Mouse (Mus musculus): ENCODE results near the gene Far2.

Far2 gene

DNA sequence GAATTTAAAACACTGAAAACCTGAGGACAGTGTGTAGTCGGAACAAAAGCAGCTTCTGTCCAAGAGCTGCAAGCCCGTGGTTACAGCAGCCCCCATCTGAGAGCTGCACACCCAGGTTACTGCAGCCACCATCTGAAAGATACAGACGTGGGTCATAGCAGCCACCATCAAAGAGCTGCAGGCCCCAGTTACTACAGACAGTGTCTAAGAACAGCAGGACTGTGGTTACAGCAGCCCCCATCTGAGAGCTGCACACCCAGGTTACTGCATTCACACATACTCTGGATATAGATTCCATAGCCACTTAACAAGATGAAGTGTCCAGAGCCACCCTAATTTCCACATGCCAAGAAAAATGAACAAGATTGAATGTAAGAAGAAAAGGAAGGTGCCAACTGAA, 180.5 kb downstream of the Far2 start:
- no peak for DNase-seq

Data from lung, adult 18-20 months (tissue).